Mouse (Mus musculus): ENCODE data around the gene Neurog2. TPM values are rescaled to one million over a fixed set of nuclear protein-coding genes. Genes with fewer than 3 reads are reported as not detected.

The Neurog2 gene
- polyA plus RNA-seq, 1 experiment from 2014 or later, result 0.08 TPM

DNA sequence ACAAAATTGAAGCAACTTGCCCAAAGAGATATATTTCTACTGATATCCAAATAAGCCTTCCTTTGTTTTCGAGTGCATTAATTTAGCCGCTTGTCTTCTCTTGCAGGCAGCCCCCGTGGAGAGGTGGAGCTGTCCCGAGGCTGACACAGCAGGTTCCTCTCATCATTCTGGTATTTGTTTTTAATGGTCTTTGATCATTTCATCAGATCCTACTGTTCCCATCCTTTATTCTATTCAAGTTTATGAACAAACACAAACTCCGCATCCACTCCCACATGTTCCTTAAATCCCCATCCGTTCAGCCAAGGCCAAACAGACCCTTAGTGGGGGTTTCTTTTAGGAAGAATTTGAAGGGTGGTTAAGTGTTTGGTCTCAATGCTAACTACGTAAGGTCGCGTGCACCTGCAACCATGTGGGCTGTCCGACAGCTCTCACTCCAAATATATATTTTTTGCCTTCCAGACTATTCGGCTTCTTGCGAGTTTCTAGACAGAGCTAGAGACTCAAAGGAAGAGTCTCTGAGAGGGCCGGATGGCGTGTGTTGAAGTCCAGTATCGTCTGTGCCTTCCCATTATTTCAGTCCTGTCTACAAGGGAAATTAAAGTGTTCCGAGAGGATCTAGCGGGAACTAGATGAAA, 2.1 kb upstream of the Neurog2 start:
- Histone ChIP-seq H3K4me3 (replicated peaks) (no peak overlapping the region), H3K36me3 (no peaks in the 10 kb centered on the region), H3K4me2 (no peak overlapping the region), H3K9ac (no peak overlapping the region), H3K27ac (no peak overlapping the region), H3K9me3 (no peaks in the 10 kb centered on the region), H3K27me3 (replicated peaks) (peaks cover 90% of the 10 kb centered on the region), H3K4me1 (peaks cover 27% of the 10 kb centered on the region)
- ATAC-seq (ENCODE audit: insufficient read depth, low FRiP score, low read depth), result no peak
- 7% methylated on average over 17 of the region's 17 CpGs for WGBS

- WGBS, result 2% methylated on average over 10 of the region's 10 CpGs
- H3K36me3 ChIP-seq, result no peaks in the 10 kb centered on the region
- peaks cover 27% of the 10 kb centered on the region for H3K4me1 ChIP-seq
Observed at GRCm38 (mm10) chr3:127631582-127631981, 1.4 kb upstream of the Neurog2 start.

GRCm38 (mm10) chr3:127632531-127632930, 404 bp upstream of the Neurog2 start:
- H3K27me3 ChIP-seq (replicated peaks), result peaks cover 80% of the 10 kb centered on the region

More at GRCm38 (mm10) chr3:127631582-127631981, 1.4 kb upstream of the Neurog2 start:
- Histone ChIP-seq H3K27me3 (replicated peaks) (peaks cover 84% of the 10 kb centered on the region), H3K9ac (no peak overlapping the region), H3K4me2 (no peak overlapping the region), H3K27ac (no peak overlapping the region), H3K9me3 (no peaks in the 10 kb centered on the region), H3K4me3 (replicated peaks) (no peak overlapping the region)
- ATAC-seq (ENCODE audit: insufficient read depth, low FRiP score, low read depth), result no peak

GRCm38 (mm10) chr3:127634101-127634983, 1.4 kb downstream of the Neurog2 start:
- no peak overlapping the region for H3K9ac ChIP-seq
- WGBS, result 1% methylated on average over 58 of the region's 58 CpGs
- peak; percentile 69 for ATAC-seq (ENCODE audit: insufficient read depth, low FRiP score, low read depth)

More at GRCm38 (mm10) chr3:127632531-127632930, 404 bp upstream of the Neurog2 start:
- no peaks in the 10 kb centered on the region for H3K36me3 ChIP-seq
- no peaks in the 10 kb centered on the region for H3K9me3 ChIP-seq
- peak overlapping the region; percentile 40 for H3K4me3 ChIP-seq (replicated peaks)
- ATAC-seq (ENCODE audit: insufficient read depth, low FRiP score, low read depth), result peak; percentile 21; the same call in 1 of the 2 replicates
- no peak overlapping the region for H3K27ac ChIP-seq
- peak overlapping the region; percentile 71 for H3K4me2 ChIP-seq
- H3K4me1 ChIP-seq, result peaks cover 27% of the 10 kb centered on the region
- H3K9ac ChIP-seq, result no peak overlapping the region
- WGBS, result under 1% methylated on average over 31 of the region's 32 CpGs

DNA sequence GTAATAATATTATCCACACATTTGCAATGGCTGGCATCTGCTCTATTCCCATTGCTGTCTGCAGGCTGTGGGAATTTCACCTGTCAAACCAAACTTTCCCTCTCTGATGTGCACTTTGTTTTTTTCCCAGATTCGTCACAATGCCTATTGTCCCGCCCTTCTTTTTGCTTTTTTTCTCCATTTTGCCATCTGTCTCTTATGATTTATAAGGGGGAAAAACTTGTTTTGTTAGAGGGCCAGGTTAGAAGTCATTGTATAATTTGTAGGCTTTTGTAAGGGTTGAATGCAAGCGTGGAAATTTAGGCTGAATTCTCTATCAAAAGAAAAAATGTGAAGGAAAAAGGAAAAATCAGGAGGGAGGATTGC, 2.0 kb downstream of the Neurog2 start:
- ATAC-seq (ENCODE audit: insufficient read depth, low FRiP score, low read depth), result no peak
- H3K36me3 ChIP-seq, result no peaks in the 10 kb centered on the region
- no peaks in the 10 kb centered on the region for H3K9me3 ChIP-seq
- no peak overlapping the region for H3K4me3 ChIP-seq (replicated peaks)
- H3K27ac ChIP-seq, result no peak overlapping the region
- no peak overlapping the region for H3K9ac ChIP-seq
- H3K27me3 ChIP-seq (replicated peaks), result peaks cover 81% of the 10 kb centered on the region
- no peak overlapping the region for H3K4me2 ChIP-seq
- peaks cover 27% of the 10 kb centered on the region for H3K4me1 ChIP-seq
- WGBS, result 7% methylated on average over 3 of the region's 3 CpGs

More at GRCm38 (mm10) chr3:127634101-127634983, 1.4 kb downstream of the Neurog2 start:
- H3K27ac ChIP-seq, result no peak overlapping the region
- H3K4me1 ChIP-seq, result peaks cover 27% of the 10 kb centered on the region
- peak overlapping the region; percentile 40 for H3K4me3 ChIP-seq (replicated peaks)
- peaks cover 80% of the 10 kb centered on the region for H3K27me3 ChIP-seq (replicated peaks)
- no peaks in the 10 kb centered on the region for H3K9me3 ChIP-seq
- H3K4me2 ChIP-seq, result peak overlapping the region; percentile 71
- no peaks in the 10 kb centered on the region for H3K36me3 ChIP-seq

DNA sequence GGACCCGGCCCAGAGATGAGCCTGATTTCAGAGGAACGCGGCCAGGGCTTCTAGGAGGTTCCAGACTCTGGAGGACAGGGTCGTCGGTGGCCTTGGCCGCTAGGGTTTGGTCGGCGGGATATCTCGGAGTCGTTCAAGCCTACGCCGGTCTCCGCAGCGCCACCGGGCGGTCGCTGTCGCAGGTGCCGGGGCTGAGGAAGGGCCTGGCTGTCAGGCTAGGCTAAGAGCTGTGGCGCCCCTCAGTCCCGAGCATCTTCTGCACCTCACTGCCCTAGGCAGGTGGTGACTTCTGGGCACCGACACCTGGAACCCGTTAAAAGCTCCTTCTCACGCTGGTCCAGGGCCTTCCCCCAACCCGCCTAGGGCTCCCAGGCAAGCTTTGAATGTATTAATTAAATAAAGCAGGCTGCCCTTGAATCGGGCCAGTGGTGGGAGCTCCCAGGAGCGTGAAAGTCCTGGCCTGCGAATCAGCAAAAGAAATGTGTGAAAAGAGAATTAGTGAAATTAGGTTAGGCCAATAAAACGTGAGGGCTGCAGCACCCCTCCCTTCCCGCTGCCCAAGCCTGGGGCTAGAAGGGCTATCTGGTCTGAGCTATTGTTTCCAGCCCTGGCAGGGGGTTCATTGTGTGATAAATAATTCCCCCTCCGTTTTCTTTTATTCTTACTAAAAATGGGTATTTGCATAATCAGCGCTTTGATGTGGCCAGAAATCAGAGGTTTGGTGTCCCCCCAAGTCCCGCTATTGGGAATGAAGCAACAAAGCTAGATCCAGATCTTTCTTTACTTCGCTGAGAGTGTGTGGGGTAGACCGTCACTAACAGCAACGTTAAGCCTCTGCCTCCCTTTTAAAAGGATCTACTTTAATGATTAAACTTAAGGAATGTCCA, 7.2 kb downstream of the Neurog2 start:
- no peak for ATAC-seq (ENCODE audit: insufficient read depth, low FRiP score, low read depth)
- Histone ChIP-seq H3K9me3 (no peaks in the 10 kb centered on the region), H3K27me3 (replicated peaks) (peaks cover 71% of the 10 kb centered on the region), H3K4me3 (replicated peaks) (no peak overlapping the region), H3K4me2 (no peak overlapping the region), H3K36me3 (no peaks in the 10 kb centered on the region), H3K9ac (no peak overlapping the region), H3K27ac (no peak overlapping the region), H3K4me1 (peaks cover 6% of the 10 kb centered on the region; the same call in 1 of the 2 replicates)
- WGBS, result 2% methylated on average over 36 of the region's 36 CpGs

GRCm38 (mm10) chr3:127640762-127641700, 8.1 kb downstream of the Neurog2 start:
- H3K27ac ChIP-seq, result no peak overlapping the region
- H3K4me3 ChIP-seq (replicated peaks), result no peak overlapping the region; the same call in 1 of the 2 replicates
- WGBS, result 4% methylated on average over 37 of the region's 37 CpGs
- H3K27me3 ChIP-seq (replicated peaks), result peaks cover 71% of the 10 kb centered on the region
- no peak overlapping the region for H3K9ac ChIP-seq
- no peak overlapping the region; the same call in 1 of the 2 replicates for H3K4me2 ChIP-seq
- no peak for ATAC-seq (ENCODE audit: insufficient read depth, low FRiP score, low read depth)
- no peaks in the 10 kb centered on the region for H3K9me3 ChIP-seq
- no peaks in the 10 kb centered on the region for H3K36me3 ChIP-seq
- H3K4me1 ChIP-seq, result peaks cover 6% of the 10 kb centered on the region; the same call in 1 of the 2 replicates

DNA sequence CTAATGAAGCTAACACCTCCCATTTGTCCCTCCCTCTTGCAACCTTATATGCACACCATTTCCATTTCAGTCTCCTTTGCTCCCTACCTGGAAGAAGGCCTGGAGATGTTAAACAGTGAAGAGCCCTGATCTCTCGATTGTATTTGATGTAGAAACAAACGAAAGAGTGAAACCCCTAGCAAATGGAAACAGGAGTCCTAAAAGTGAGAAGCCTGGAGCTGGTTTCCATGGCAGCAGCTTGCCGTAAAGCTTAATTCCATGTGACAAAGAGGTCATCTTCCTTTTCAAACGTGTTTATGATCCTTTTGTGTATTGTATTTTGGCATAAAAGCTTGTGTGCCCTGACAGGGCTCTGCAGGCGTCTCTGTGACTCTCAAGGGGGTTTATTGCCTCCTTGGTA, 9.3 kb downstream of the Neurog2 start:
- Histone ChIP-seq H3K4me1 (peaks cover 6% of the 10 kb centered on the region; the same call in 1 of the 2 replicates), H3K4me2 (no peak overlapping the region), H3K36me3 (no peaks in the 10 kb centered on the region), H3K9ac (no peak overlapping the region), H3K27me3 (replicated peaks) (peaks cover 76% of the 10 kb centered on the region), H3K4me3 (replicated peaks) (no peak overlapping the region), H3K27ac (no peak overlapping the region), H3K9me3 (no peaks in the 10 kb centered on the region)
- ATAC-seq (ENCODE audit: insufficient read depth, low FRiP score, low read depth), result no peak
- WGBS, result 7% methylated on average over 5 of the region's 5 CpGs

DNA sequence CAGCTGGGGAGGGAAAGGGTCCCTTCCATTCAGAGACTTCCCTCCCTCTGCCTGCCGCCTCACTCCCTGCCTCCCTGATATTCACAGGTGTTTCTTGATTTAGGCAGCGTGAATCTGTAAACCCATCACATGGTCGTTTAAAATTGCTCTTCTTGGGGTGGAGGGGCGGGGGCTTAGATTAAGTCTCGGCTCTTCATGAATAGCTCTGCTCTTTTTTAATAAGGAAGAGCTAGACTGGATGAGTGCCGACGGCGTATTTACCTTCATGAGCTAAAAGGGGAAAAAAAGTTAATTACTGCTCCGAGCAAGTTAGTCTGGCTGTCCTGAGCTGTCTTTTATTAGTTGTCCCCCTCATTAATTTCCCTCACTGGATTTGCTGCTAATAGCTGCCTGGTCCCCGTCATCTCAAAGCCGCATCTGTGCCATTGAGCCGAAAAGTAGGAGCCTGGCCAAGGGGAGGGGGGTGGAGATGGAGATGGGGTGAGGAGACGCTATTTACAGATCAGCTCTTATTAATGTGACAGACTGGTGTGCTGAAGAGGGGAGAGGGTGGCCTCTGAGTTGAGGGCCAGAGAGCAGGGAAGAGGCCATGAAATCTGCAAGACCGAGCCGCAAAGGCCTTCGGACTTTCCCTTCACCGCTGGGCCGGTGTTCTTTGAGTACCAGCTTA, 13.4 kb downstream of the Neurog2 start:
- no peaks in the 10 kb centered on the region for H3K36me3 ChIP-seq
- no peak overlapping the region for H3K9ac ChIP-seq
- WGBS, result 50% methylated on average over 18 of the region's 18 CpGs
- ATAC-seq (ENCODE audit: insufficient read depth, low FRiP score, low read depth), result no peak
- no peaks in the 10 kb centered on the region for H3K4me1 ChIP-seq
- H3K4me3 ChIP-seq (replicated peaks), result no peak overlapping the region
- H3K27me3 ChIP-seq (replicated peaks), result peaks cover 39% of the 10 kb centered on the region
- H3K27ac ChIP-seq, result no peak overlapping the region
- H3K4me2 ChIP-seq, result no peak overlapping the region
- H3K9me3 ChIP-seq, result no peaks in the 10 kb centered on the region

GRCm38 (mm10) chr3:127651742-127652653, 19.1 kb downstream of the Neurog2 start:
- ATAC-seq (ENCODE audit: insufficient read depth, low FRiP score, low read depth), result no peak
- WGBS, result 60% methylated on average over 7 of the region's 7 CpGs
- H3K36me3 ChIP-seq, result no peaks in the 10 kb centered on the region
- H3K4me3 ChIP-seq (replicated peaks), result no peak overlapping the region
- H3K4me1 ChIP-seq, result no peaks in the 10 kb centered on the region
- H3K9me3 ChIP-seq, result no peaks in the 10 kb centered on the region
- no peak overlapping the region for H3K4me2 ChIP-seq
- H3K9ac ChIP-seq, result no peak overlapping the region
- no peaks in the 10 kb centered on the region for H3K27me3 ChIP-seq (replicated peaks)
- H3K27ac ChIP-seq, result no peak overlapping the region
